Mouse (Mus musculus): ENCODE data around the gene Xirp2.

DNA sequence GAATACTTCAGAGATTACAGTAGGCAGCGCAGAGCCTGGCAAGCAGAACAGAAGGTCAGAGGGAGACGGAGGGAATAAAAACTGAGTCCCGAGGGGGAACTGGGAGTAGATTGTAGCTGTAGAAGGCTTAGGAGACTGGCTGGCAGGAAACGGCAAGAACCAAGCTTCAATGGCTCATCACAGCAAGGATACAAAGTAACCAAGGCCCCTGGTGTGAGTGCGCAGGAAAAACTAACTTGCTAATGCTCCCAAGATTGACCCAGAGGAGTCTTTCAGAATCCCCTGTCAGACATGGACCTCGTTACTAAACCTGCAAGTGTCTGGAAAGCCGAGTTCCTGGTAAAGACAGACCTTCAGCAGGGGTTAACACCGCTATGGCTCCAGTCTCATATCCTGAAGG is 98.6 kb downstream of the Xirp2 start:
- TF ChIP-seq POLR2A (IDR thresholded peaks at IDR 0.05; ENCODE audit: low read depth, low read length) (no peak), CTCF (IDR thresholded peaks at IDR 0.05; ENCODE audit: extremely low read depth, insufficient read depth, insufficient read length, insufficient replicate concordance) (no peak)
